Mouse (Mus musculus): ENCODE measurements around the gene Asap2.
A peak's percentile ranks its signal among the peaks of the same experiment; 100 is the strongest.

Asap2 gene

GRCm38 (mm10) chr12:21166884-21167575 is 176.8 kb downstream of the Asap2 start:
- DNase-seq (ENCODE audit: low spot score in 2 of 2) = peak; percentile 34 to 50

- DNase-seq (ENCODE audit: low spot score in 2 of 2) = no peak
Observed at GRCm38 (mm10) chr12:21167741-21168140, 177.5 kb downstream of the Asap2 start.

- DNase-seq (ENCODE audit: low spot score in 2 of 2) = no peak
Observed at GRCm38 (mm10) chr12:21168149-21168548, 177.9 kb downstream of the Asap2 start.

GRCm38 (mm10) chr12:21171776-21172490 is 181.7 kb downstream of the Asap2 start:
- DNase-seq (ENCODE audit: low spot score in 2 of 2) = peak; percentile 69 to 75

GRCm38 (mm10) chr12:21173847-21174412 is 183.7 kb downstream of the Asap2 start:
- peak; percentile 45 to 59 for DNase-seq (ENCODE audit: low spot score in 2 of 2)

- no peak for DNase-seq (ENCODE audit: low spot score in 2 of 2)
Observed at GRCm38 (mm10) chr12:21176399-21176798, 186.1 kb downstream of the Asap2 start.

GRCm38 (mm10) chr12:21177123-21177698 is 187.0 kb downstream of the Asap2 start:
- no peak for DNase-seq (ENCODE audit: low spot score in 2 of 2)

- DNase-seq (ENCODE audit: low spot score in 2 of 2) = no peak
Observed at GRCm38 (mm10) chr12:21180091-21180490, 189.8 kb downstream of the Asap2 start.

GRCm38 (mm10) chr12:21182786-21183185 is 192.5 kb downstream of the Asap2 start:
- no peak for DNase-seq (ENCODE audit: low spot score in 2 of 2)

GRCm38 (mm10) chr12:21183321-21183720 is 193.1 kb downstream of the Asap2 start:
- DNase-seq (ENCODE audit: low spot score in 2 of 2) = no peak

GRCm38 (mm10) chr12:21186145-21186544 is 195.9 kb downstream of the Asap2 start:
- DNase-seq (ENCODE audit: low spot score in 2 of 2) = no peak

GRCm38 (mm10) chr12:21188880-21189279 is 198.6 kb downstream of the Asap2 start:
- no peak for DNase-seq (ENCODE audit: low spot score in 2 of 2)

- DNase-seq (ENCODE audit: low spot score in 2 of 2) = no peak
Observed at GRCm38 (mm10) chr12:21191546-21191945, 201.3 kb downstream of the Asap2 start.

- DNase-seq (ENCODE audit: low spot score in 2 of 2) = no peak
Observed at GRCm38 (mm10) chr12:21195497-21195896, 205.2 kb downstream of the Asap2 start.

- DNase-seq (ENCODE audit: low spot score in 2 of 2) = no peak
Observed at GRCm38 (mm10) chr12:21196420-21196819, 206.2 kb downstream of the Asap2 start.

GRCm38 (mm10) chr12:21200613-21201012 is 210.4 kb downstream of the Asap2 start:
- DNase-seq (ENCODE audit: low spot score in 2 of 2) = no peak

GRCm38 (mm10) chr12:21201485-21202269 is 211.4 kb downstream of the Asap2 start:
- DNase-seq (ENCODE audit: low spot score in 2 of 2) = no peak

- DNase-seq (ENCODE audit: low spot score in 2 of 2) = no peak
Observed at GRCm38 (mm10) chr12:21204701-21205312, 214.5 kb downstream of the Asap2 start.

- no peak for DNase-seq (ENCODE audit: low spot score in 2 of 2)
Observed at GRCm38 (mm10) chr12:21205799-21206198, 215.5 kb downstream of the Asap2 start.

- DNase-seq (ENCODE audit: low spot score in 2 of 2) = no peak
Observed at GRCm38 (mm10) chr12:21207422-21207821, 217.2 kb downstream of the Asap2 start.

GRCm38 (mm10) chr12:21208172-21208795 is 218.0 kb downstream of the Asap2 start:
- no peak for DNase-seq (ENCODE audit: low spot score in 2 of 2)
